Mouse (Mus musculus) embryo, embryonic 11.5 days (tissue): ENCODE results near the gene Rdh16f2.
"Not testable (repeated sequence)": the region's sequence is repeated elsewhere in the genome, so short reads cannot be mapped to it uniquely, and the experiment has no call there.

Experiments
- DNase-seq: peaks from one replicate; pipeline ENCODE4 v3.0.0-alpha.2; 2012; ENCODE audit warnings: low read depth, low spot score

Rdh16f2 gene

DNA sequence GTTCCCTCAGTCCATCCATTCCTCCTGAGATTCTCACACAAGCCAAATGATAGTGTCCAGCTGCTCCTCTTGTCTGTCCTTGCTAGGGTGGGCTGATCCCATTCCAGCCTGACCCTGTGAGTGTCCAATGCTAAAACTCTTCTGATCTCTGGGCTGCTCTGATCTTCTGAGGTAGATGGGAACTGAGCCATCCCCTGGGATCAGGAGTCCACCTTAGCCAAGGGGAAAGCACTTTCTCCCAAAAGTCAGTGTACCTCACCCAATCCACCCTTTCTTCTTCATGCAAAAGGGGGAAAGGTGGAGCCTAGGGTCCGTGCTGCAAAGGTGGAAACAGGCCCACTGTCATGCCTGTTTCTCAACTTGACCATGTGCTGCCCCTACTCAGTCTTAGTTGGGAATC lies 25.2 kb downstream of the Rdh16f2 start:
- DNase-seq = no peak

DNA sequence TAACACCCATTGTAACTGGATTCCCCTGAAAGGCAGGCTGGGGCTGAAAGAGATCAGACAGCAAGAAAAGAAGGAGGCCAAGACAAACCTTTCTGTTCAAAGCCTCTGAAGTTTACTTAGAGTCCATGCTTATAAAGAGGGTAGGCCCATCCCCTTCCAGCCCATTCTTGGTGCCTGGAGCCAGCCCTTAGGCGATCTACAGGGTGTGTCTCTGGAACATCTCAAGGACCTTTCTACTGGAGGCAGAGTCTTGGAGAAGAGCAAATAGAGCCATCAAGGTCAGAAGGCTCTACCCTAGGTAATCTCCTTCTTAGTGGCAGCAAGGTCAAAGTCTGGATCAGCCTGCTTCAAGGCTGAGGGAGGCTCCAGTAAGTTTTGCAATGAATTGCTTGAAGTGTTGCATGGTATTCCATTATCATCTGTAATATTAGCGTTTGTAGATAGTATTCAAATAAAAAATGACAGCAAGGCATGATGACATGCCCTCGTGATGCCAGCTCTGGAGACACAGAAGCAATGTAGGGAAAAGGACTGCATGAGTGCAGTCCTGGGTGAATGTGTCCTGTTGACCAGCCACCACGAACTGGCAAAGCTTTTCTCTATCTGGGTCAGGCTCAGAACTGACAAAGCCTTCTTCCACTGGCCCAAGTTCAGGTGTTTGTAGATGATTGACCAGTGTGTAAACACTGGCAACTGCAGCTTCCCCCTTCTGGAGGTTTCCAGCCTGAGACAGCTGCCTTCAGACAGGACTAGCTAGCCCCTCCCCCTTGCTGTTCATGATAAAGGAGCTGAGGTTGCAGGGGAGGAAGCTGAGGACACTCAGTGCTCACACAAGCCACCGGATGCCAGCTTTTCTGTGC lies 27.1 kb downstream of the Rdh16f2 start:
- DNase-seq = not testable (repeated sequence)

DNA sequence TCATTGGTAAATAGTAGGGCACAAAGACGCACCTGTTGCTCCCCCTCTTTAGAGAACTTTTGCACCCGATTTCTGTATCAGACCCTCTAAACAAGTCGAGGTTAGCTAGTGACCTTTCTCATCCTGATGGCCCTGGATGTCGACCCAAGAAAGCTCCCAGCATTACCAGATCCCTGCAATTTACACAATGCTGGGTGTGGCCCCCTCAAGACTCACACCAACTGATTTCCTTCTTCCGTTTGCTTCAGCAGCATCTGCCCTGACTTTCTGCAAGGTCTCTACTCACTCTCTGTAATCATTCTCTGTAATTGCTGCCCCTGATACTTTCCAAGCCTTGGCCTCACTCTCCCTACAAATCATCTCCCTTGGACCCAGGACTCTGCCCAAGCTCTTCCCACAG lies 30.4 kb downstream of the Rdh16f2 start:
- no peak for DNase-seq

DNA sequence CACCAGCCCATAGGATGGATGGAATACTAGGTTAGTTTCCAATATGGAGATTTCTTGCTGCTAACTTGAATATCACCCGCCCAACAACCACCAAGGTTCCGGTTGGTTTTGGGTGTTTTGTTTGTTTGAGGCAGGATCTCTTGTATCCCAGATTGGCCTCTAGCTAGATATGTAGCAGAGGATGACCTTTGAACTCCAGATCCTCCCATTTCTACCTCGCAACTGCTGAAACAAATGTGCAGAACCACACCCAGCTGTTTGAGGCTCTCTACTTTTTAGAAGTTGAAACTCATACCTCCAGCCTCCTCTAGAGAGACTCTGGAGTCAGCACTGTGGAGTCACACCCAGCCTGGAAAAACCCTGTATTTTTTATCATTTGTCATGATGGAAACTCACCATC lies 31.2 kb downstream of the Rdh16f2 start:
- DNase-seq = no peak

DNA sequence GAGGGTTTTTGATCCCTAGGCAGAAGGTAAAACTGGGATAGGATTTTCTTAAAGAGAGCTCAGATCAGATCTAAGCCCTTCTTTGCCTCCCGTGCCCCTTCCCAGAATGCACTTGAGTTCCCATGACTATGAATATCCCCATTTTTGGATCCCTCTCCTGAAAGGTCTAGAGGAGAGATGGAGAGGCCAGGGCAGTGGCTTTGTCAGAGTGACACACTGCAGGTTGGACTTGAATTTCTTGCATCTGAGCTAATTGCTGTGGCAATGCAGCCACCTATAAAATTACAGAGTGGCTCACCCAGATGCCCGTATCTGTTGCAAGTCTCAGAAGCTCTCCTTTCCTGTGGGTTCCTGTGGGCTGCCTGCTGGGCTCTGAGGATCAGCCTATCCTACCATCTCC lies 31.9 kb downstream of the Rdh16f2 start, which contains the start of gene Sdr9c7:
Gene Sdr9c7 (plus strand): TSS at position 301 of the 400 bp plus-strand sequence.
- no peak for DNase-seq

DNA sequence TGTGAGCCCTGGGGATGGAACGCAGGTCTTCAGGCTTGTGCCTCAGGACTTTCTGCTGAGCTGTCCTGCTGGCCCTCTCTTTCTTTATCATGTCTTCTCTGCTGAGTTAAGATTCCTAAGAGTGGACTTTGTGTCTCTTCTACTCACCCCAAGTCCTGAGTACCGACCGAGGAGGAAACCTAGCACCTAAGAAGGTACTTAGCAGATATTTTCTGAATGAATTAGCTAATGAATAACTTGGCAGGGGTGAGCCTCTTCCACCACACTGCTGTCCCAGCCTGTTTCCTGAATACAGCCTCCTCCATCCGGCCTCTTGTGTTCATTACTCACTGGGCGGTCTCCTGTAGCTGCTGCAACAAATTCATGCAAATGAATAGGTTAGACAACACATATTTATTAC lies 33.5 kb downstream of the Rdh16f2 start:
- no peak for DNase-seq

DNA sequence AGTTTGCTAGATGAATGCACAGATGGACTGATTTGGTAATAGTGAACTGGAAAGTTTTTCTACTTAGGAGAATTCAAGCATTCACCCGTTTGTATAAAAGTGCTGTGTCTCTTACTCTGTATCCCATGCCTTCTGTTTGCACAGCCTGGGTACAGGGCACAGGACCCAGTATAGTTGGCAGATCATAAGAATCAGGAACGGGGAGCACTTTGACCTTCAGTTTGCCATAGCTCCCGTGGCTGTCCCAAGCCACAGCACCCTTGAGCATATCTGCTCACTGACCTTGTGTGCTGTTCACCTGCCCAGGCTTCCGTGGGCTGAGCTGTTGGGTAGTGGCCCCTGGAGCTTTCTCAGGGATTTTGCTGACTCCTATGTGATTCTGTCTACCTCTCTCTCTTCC lies 35.5 kb downstream of the Rdh16f2 start:
- DNase-seq = no peak

DNA sequence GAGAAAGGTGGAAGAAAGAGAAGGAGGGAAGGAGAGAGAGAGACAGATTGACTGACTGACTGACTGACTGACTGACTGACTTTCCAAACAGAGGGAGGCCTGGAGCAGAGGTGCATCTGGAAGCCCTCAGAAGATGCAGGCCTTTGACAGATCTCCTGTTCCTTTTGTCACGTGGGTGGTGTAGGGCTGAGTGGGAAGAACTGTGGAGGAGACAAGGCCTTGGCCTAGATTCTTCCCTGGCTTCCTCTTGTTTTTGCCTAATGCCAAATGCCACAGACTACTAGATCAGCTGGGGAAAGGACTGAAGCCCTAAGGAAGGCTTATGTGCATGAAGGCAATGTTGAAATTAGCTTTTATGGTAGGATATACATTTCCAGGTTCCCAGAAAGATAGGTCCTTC lies 36.8 kb downstream of the Rdh16f2 start:
- DNase-seq = no peak

DNA sequence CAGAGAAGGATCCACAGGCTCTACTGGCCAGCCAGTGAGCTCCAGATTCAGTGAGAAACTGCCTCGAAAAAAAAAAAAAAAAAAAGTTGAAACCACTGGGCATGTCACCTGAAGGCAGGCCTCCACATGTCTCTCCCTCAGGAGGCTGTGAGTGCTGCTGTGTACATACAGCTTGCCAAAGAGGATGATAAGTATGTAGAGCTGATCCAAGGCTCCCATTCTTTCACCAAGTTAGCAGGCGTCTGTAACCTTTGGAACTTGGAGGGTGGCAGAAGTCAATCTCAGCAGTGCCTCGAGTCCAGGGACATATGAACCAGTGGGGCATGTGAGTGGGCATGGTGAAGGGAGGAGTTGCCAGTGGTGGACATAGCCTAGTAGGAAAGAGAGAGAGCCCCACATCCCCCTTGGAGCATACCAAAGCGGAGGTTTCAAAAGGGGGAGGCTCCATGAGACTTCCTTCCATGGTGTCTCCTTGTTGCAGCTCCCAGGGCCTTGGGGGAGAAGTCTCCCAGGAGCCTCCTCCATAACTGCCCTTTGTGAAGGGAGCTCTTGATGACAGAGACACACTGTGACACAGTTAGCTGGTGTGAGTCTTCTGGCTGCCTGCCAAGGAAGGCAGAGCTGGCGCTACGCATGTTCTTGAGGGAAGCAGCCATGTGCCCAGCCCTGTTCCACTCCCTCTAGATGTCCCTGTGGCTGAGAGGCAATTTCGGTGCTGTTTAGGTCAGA lies 38.6 kb downstream of the Rdh16f2 start:
- no peak for DNase-seq

DNA sequence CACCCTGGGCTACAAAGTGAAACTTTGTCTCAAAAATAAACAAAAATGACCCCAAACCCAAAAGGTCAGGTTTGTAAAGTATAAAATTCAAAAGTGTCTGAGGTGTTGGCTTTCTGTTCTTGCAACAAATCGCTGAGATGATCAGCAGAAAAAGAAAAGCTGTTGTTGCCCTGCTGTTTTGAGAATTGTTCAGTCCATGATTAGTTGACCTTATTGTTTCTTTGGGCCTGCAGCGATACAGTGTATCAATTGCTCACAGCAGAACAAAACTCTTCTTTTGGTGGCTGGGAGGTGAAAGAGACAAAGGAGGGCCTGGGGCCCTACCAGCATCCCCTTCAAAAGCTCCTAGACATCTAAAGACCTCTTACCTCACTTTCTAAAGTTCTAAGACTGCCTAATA lies 39.9 kb downstream of the Rdh16f2 start:
- DNase-seq = no peak

DNA sequence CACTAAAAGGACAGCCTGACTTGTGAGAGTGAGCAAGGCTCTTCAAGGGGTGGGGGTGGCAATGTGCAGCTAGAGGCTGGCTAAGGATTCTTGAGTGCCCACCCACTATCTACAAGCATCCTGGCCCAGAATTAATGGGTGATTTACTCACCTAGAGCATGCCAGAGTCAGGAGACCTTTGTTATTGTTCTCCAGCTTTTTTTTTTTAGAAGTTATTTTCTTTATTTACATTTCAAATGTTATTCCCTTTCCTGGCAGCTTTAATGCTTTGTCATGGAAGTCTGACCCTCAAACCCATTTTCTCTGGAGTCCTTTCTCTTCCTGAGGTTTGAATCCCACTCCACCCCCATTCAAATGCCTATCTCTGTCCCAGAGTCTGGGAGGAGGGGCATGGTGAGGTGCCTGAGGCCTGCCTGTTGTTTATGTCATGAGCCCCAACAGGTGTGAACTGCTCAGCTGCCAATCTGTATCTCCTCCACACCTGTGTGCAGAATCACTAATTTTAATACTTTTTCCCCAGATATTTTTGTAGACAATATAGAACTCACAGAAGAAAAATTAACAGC lies 41.2 kb downstream of the Rdh16f2 start:
- DNase-seq = no peak

DNA sequence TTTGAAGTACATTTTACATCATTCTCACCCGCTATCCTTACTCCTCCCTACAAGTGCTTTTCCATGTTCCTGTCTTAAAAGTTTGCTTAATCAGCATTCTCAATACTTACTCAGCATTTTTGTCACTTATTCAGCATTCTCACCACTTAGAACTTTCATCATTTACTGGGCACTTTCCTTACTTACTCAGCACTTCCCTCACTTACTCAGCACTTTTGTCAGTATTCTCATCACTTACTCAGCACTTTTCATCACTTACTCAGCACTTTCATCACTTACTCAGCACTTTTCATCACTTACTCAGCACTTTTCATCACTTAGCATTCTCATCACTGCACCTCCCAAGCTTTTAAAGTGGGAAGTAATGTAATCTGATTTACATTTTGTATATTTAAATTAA lies 49.3 kb downstream of the Rdh16f2 start:
- DNase-seq = no peak

DNA sequence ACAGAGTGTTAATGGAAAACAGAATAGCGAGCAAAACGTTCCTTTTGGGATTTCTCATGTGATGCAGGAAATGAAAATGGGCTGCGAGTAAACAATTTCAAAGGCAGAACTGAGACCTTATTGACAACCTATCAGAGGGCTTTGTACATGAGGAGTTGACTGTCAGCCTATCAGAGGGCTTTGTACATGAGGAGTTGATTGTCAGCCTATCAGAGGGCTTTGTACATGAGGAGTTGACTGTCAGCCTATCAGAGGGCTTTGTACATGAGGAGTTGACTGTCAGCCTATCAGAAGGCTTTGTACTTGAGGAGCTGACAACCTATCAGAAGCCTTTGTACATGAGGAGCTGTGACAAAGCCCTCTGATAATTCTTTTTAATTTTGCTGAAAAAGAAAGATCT lies 50.9 kb downstream of the Rdh16f2 start:
- DNase-seq = not testable (repeated sequence)

DNA sequence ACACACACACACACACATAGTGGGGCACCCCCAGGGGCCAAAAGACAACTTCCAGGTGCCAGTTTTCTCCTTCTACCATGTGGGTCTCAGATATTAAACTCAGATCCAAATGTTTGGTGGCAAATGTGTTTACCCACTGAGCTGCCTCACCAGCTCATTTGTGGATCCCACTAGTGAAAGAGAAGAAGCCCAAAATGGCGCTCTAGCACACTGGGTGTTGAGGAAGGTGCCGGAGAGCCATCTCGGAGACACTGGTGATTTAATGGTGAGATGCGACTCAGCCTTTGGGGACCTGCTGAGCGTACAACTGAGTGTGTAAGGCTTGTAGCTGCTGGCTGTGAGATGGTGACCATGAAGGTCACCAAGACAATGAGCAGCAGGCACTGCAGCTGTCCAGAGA lies 51.4 kb downstream of the Rdh16f2 start:
- DNase-seq = no peak

DNA sequence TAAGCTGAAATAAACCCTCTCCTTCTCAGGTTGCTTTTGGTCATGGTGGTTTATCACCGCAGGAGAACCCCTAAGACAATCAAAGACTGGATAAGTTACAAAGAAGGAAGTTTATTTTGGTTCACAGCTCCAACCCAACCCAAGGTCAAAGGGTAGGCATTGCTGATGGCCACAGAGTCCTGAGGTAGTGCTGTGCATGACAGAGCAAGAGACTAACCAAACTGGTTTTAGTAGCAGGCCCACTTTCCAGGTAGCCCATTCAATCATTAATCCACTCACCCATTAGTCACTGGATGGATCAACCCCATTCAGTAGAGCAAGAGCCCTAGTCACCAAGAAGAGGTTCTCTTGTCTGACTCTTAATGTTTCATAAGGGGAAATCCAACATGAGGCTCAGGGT lies 56.0 kb downstream of the Rdh16f2 start:
- no peak for DNase-seq

DNA sequence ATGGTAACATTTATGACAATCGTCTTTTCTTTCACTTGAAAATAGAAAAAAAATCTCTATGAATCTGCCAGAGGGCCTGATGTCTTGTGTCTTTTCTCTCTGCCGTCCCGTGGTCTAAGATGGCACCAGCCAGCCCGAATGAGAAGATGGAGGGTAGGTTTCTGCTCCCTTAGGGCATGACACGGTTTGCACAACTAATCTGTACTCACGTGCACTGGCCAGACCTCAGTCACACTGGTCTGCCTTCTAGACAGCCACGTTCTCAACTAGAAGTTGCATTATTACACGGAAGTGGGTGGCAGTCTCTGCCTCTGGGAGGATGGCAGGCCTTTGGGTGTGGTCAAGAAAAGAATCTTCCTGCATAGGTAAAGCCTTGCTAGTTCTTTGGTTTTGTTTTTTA lies 56.8 kb downstream of the Rdh16f2 start:
- no peak for DNase-seq

DNA sequence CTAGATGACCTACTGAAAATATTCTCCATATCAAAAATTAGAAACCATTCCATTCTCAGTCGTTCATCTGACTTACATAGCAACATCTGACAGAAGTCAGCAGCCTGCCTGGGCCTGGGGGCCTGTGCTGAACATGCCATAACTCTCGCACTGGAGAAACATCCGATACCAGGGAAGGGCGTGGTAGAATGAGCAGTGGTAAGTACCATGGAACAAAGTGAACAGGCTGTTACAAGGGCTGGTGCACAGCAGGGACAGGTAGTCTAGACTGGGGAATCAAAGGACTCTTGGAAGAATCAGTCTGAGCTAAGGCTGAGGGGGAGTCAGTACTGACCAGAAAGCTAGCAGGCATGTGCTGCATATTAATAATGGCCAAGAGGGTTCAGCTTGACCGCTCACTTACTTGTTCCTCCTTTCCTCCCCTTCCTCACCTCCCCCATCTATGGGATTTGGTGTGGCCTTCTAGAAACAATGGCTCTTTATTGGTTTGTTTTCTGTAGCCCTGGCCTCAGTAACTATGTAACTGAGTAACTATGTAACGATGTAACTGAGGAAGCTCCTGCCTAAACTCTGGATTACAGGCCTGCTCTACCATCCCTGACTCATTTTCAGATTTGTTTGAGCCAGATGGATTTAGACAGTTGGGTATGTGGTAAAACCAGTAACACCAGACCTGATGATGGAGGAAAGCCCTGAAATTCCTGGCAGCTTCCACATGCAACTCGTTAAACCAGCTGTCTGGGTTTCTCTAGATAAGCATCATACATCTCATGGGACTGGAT lies 58.5 kb downstream of the Rdh16f2 start:
- DNase-seq = no peak
